Mouse (Mus musculus) C2C12 (cell line): ENCODE data around the gene Mtmr12. TPM values are rescaled to one million over a fixed set of nuclear protein-coding genes. Genes with fewer than 3 reads are reported as not detected.

Source experiments
- H3K27me3 ChIP-seq: one replicate; pipeline ENCODE4 v1.6.1; 2011; ENCODE audit not compliant: control insufficient read depth, insufficient read depth, insufficient read length
- H3K36me3 ChIP-seq: one replicate; pipeline ENCODE4 v1.6.1; 2011; ENCODE audit not compliant: control insufficient read depth, insufficient read depth
- H3K4me3 ChIP-seq: one replicate; pipeline ENCODE4 v1.5.1; 2011; ENCODE audit warnings: mild to moderate bottlenecking, control low read depth; ENCODE audit not compliant: poor library complexity, insufficient read depth, severe bottlenecking
- H3K79me2 ChIP-seq: one replicate; pipeline ENCODE4 v1.6.1; 2011; ENCODE audit not compliant: control insufficient read depth, insufficient read depth
- H3K79me3 ChIP-seq: one replicate; pipeline ENCODE4 v1.6.1; 2011; ENCODE audit warnings: low read depth, control low read depth
- H3ac ChIP-seq: one replicate; pipeline ENCODE3; 2011; ENCODE audit warnings: low read depth; ENCODE audit not compliant: control insufficient read depth, insufficient read length
- CEBPB ChIP-seq: IDR thresholded peaks from one replicate; pipeline ENCODE4 v1.6.1; 2011; ENCODE audit warnings: low read depth, mild to moderate bottlenecking, control low read depth, moderate library complexity
- CTCF ChIP-seq: IDR thresholded peaks from one replicate; pipeline ENCODE4 v1.5.1; 2011; ENCODE audit not compliant: control insufficient read depth, insufficient read depth, insufficient read length
- FOSL1 ChIP-seq: IDR thresholded peaks from one replicate; pipeline ENCODE4 v1.8.0; 2011; ENCODE audit warnings: mild to moderate bottlenecking, low read length; ENCODE audit not compliant: poor library complexity, insufficient read depth, severe bottlenecking
- MAX ChIP-seq: IDR thresholded peaks from one replicate; pipeline ENCODE4 v1.6.1; 2011; ENCODE audit warnings: mild to moderate bottlenecking, control low read depth
- MYOD1 ChIP-seq: IDR thresholded peaks from one replicate; pipeline ENCODE4 v1.6.1; 2011; ENCODE audit warnings: low read depth; ENCODE audit not compliant: control insufficient read depth, insufficient read length
- MYOG ChIP-seq: IDR thresholded peaks from one replicate; pipeline ENCODE4 v1.6.1; 2011; ENCODE audit not compliant: control insufficient read depth, insufficient read length; ENCODE audit errors: extremely low read depth
- USF1 ChIP-seq: IDR thresholded peaks from one replicate; pipeline ENCODE4 v1.6.1; 2011; ENCODE audit warnings: low read depth, mild to moderate bottlenecking, control low read depth, moderate library complexity
- polyA plus RNA-seq: library from polyadenylated mRNA; unstranded; fragments of >200 nt; fragmentation: generic; extraction: Trizol; gene quantifications from one replicate; pipeline ENCODE4 v1.2.1, GENCODE M21; 2012; ENCODE audit warnings: missing spikeins

The Mtmr12 gene
- polyA plus RNA-seq, 1 experiment = 7.9 TPM

- TF ChIP-seq MYOG = no peak
- TF ChIP-seq USF1 = no peak
- TF ChIP-seq CTCF = no peak
- TF ChIP-seq FOSL1 = no peak
- TF ChIP-seq MAX = no peak
- no peak for TF ChIP-seq CEBPB
- TF ChIP-seq MYOD1 = no peak
- Histone ChIP-seq H3K79me3 (no peaks in the 10 kb centered on the region), H3K36me3 (no peaks in the 10 kb centered on the region), H3K27me3 (no peaks in the 10 kb centered on the region), H3K79me2 (no peaks in the 10 kb centered on the region), H3ac (no peak overlapping the region), H3K4me3 (no peak overlapping the region)
Observed at GRCm38 (mm10) chr15:12284794-12285534, 80.1 kb downstream of the Mtmr12 start.

GRCm38 (mm10) chr15:12285535-12285809 lies 80.6 kb downstream of the Mtmr12 start:
- Histone ChIP-seq H3ac (no peak overlapping the region), H3K27me3 (peaks cover 4% of the 10 kb centered on the region), H3K36me3 (no peaks in the 10 kb centered on the region), H3K79me3 (no peaks in the 10 kb centered on the region), H3K79me2 (no peaks in the 10 kb centered on the region), H3K4me3 (no peak overlapping the region)
- TF ChIP-seq MYOG (no peak), MAX (no peak), CEBPB (no peak), FOSL1 (no peak), USF1 (no peak), CTCF (no peak), MYOD1 (no peak)

GRCm38 (mm10) chr15:12290330-12290729 lies 85.5 kb downstream of the Mtmr12 start:
- Histone ChIP-seq H3K4me3 (no peak overlapping the region), H3K79me2 (no peaks in the 10 kb centered on the region), H3K27me3 (peaks cover 4% of the 10 kb centered on the region), H3K79me3 (no peaks in the 10 kb centered on the region), H3ac (no peak overlapping the region), H3K36me3 (no peaks in the 10 kb centered on the region)
- TF ChIP-seq CEBPB (no peak), MYOG (no peak)

- Histone ChIP-seq H3K79me3 (no peaks in the 10 kb centered on the region), H3K27me3 (peaks cover 4% of the 10 kb centered on the region), H3K4me3 (no peak overlapping the region), H3K36me3 (no peaks in the 10 kb centered on the region), H3ac (no peak overlapping the region), H3K79me2 (no peaks in the 10 kb centered on the region)
- no peak for TF ChIP-seq MYOG
- no peak for TF ChIP-seq MYOD1
- no peak for TF ChIP-seq MAX
- TF ChIP-seq FOSL1 = no peak
- no peak for TF ChIP-seq USF1
- no peak for TF ChIP-seq CEBPB
- no peak for TF ChIP-seq CTCF
Observed at GRCm38 (mm10) chr15:12291757-12292156, 86.9 kb downstream of the Mtmr12 start.

GRCm38 (mm10) chr15:12296228-12296627 lies 91.4 kb downstream of the Mtmr12 start:
- Histone ChIP-seq H3K79me3 (no peaks in the 10 kb centered on the region), H3K27me3 (no peaks in the 10 kb centered on the region), H3K36me3 (no peaks in the 10 kb centered on the region), H3K79me2 (no peaks in the 10 kb centered on the region), H3ac (no peak overlapping the region), H3K4me3 (no peak overlapping the region)
- TF ChIP-seq MYOG (no peak), FOSL1 (no peak)

GRCm38 (mm10) chr15:12298231-12298737 lies 93.5 kb downstream of the Mtmr12 start:
- TF ChIP-seq MYOD1 (no peak), CTCF (no peak)
- no peak overlapping the region for H3ac ChIP-seq
- H3K79me2 ChIP-seq = no peaks in the 10 kb centered on the region
- no peaks in the 10 kb centered on the region for H3K79me3 ChIP-seq
- no peaks in the 10 kb centered on the region for H3K27me3 ChIP-seq
- H3K36me3 ChIP-seq = no peaks in the 10 kb centered on the region
- no peak overlapping the region for H3K4me3 ChIP-seq
